Comparison of ENCODE assay signal across 9 mouse cellular contexts in genomic region chr5:134500062-134500461, GRCm38 (mm10). TPM values are rescaled to one million over a fixed set of nuclear protein-coding genes. Genes with fewer than 3 reads are reported as not detected.
DNase-seq lines count a peak whose midpoint lies in the region; ATAC-seq and TF ChIP-seq lines count a peak whose summit lies in the region.
"Had no signal": no experiment of that assay in that cellular context is flagged by ENCODE, and none has a peak within 500 bp of the region (broad histone marks: within the 10 kb centered on the region; RNA-seq: fewer than 3 reads in every experiment).

No protein-coding gene starts in this region.

- TF ChIP-seq POLR2A in spleen, adult 2 months (IDR thresholded peaks at IDR 0.05; ENCODE audit: low read depth, low read length) = no peak

- ATAC-seq in forebrain, embryonic 11.5 days (replicated peaks; ENCODE audit: low FRiP score) = no peak
- ATAC-seq in forebrain, embryonic 12.5 days (ENCODE audit: low FRiP score) = no peak
- no peak for ATAC-seq in lung, embryonic 14.5 days (ENCODE audit: insufficient read depth)

- H3K27ac ChIP-seq in forebrain, embryonic 11.5 days (ENCODE audit: low read depth, low read length) = no peak overlapping the region
- no peak overlapping the region for H3K27ac ChIP-seq in forebrain, embryonic 12.5 days
- no peak overlapping the region for H3K27ac ChIP-seq in lung, embryonic 14.5 days (ENCODE audit: low read depth)
- no peak overlapping the region for H3K27ac ChIP-seq in spleen, adult 2 months (ENCODE audit: insufficient read depth, low read length)

- H3K4me2 ChIP-seq in forebrain, embryonic 11.5 days (ENCODE audit: low read depth, low read length, severe bottlenecking) = no peak overlapping the region
- H3K4me2 ChIP-seq in forebrain, embryonic 12.5 days = no peak overlapping the region
- no peak overlapping the region for H3K4me2 ChIP-seq in lung, embryonic 14.5 days

- WGBS in forebrain, embryonic 11.5 days = 79% methylated on average over 4 of the region's 4 CpGs
- WGBS in forebrain, embryonic 12.5 days = 81% methylated on average over 4 of the region's 4 CpGs
- WGBS in lung, embryonic 14.5 days = 69% methylated on average over 4 of the region's 4 CpGs
- 81% methylated on average over 4 of the region's 4 CpGs for WGBS in spleen, adult 2 months

- no peaks in the 10 kb centered on the region for H3K9me3 ChIP-seq in forebrain, embryonic 11.5 days (ENCODE audit: control insufficient read depth, low read length)
- H3K9me3 ChIP-seq in forebrain, embryonic 12.5 days = no peaks in the 10 kb centered on the region
- no peaks in the 10 kb centered on the region for H3K9me3 ChIP-seq in lung, embryonic 14.5 days (ENCODE audit: low read depth, low read length)

- no peak overlapping the region for H3K9ac ChIP-seq in forebrain, embryonic 11.5 days (ENCODE audit: low read length)
- H3K9ac ChIP-seq in forebrain, embryonic 12.5 days = no peak overlapping the region
- H3K9ac ChIP-seq in lung, embryonic 14.5 days = no peak overlapping the region

- H3K36me3 ChIP-seq in forebrain, embryonic 11.5 days (ENCODE audit: control insufficient read depth, insufficient read depth, low read length) = peaks cover 6% of the 10 kb centered on the region; the same call in 1 of the 2 replicates
- H3K36me3 ChIP-seq in forebrain, embryonic 12.5 days (replicated peaks) = peaks cover 87% of the 10 kb centered on the region
- H3K36me3 ChIP-seq in lung, embryonic 14.5 days (ENCODE audit: insufficient read depth) = peaks cover 66% of the 10 kb centered on the region
- peaks cover 4% of the 10 kb centered on the region for H3K36me3 ChIP-seq in spleen, adult 2 months (ENCODE audit: control insufficient read depth, insufficient read depth, low read length)

- no peak overlapping the region for H3K4me3 ChIP-seq in forebrain, embryonic 11.5 days (ENCODE audit: low read depth, low read length)
- H3K4me3 ChIP-seq in forebrain, embryonic 12.5 days (replicated peaks) = no peak overlapping the region
- H3K4me3 ChIP-seq in lung, embryonic 14.5 days (ENCODE audit: low read depth, low read length) = no peak overlapping the region
- no peak overlapping the region for H3K4me3 ChIP-seq in spleen, adult 2 months (ENCODE audit: extremely low read depth, insufficient read depth, insufficient read length)

- H3K27me3 ChIP-seq in forebrain, embryonic 11.5 days (ENCODE audit: control insufficient read depth, insufficient read depth, low read length) = no peaks in the 10 kb centered on the region
- no peaks in the 10 kb centered on the region for H3K27me3 ChIP-seq in forebrain, embryonic 12.5 days
- H3K27me3 ChIP-seq in lung, embryonic 14.5 days (ENCODE audit: insufficient read depth, low read length) = no peaks in the 10 kb centered on the region
- no peaks in the 10 kb centered on the region for H3K27me3 ChIP-seq in spleen, adult 2 months (ENCODE audit: control insufficient read depth, insufficient read depth, low read length)

- TF ChIP-seq CTCF in lung, embryonic 14.5 days (IDR thresholded peaks at IDR 0.05; ENCODE audit: low read depth) = peak; percentile 73
- TF ChIP-seq CTCF in spleen, adult 2 months (IDR thresholded peaks at IDR 0.05; ENCODE audit: extremely low read depth, insufficient read depth, insufficient read length, insufficient replicate concordance) = peak; percentile 59; the same call in 1 of the 2 replicates

- DNase-seq in forebrain, embryonic 11.5 days (ENCODE audit: low spot score) = peak; percentile 72
- peak; percentile 49 for DNase-seq in ovary, postnatal 36 days (ENCODE audit: low spot score)
- no peak for DNase-seq in ovary, adult 18-20 months (ENCODE audit: low spot score)
- DNase-seq in cerebellum, adult 18-20 months = peak; percentile 58 to 67
- peak; percentile 66 for DNase-seq in heart, postnatal 4 days
- peak; percentile 65 for DNase-seq in lung, embryonic 14.5 days
- peak in 1 of 2 experiments; percentile 42 for DNase-seq in spleen, adult 2 months (ENCODE audit: low read depth in 1 of 2, low spot score in 2 of 2)

- H3K4me1 ChIP-seq in forebrain, embryonic 11.5 days (replicated peaks; ENCODE audit: control insufficient read depth, insufficient read depth, low read length) = no peaks in the 10 kb centered on the region
- H3K4me1 ChIP-seq in forebrain, embryonic 12.5 days = no peaks in the 10 kb centered on the region
- no peaks in the 10 kb centered on the region for H3K4me1 ChIP-seq in lung, embryonic 14.5 days (ENCODE audit: insufficient read depth)
- H3K4me1 ChIP-seq in spleen, adult 2 months (ENCODE audit: control insufficient read depth, insufficient read depth, insufficient read length) = no peaks in the 10 kb centered on the region

RNA-seq across cellular contexts. Expression of gene Gtf2ird1, which starts 43.5 kb away (rescaled TPM):
- polyA plus RNA-seq in forebrain, embryonic 11.5 days (2014; fragmentation: Nextera tagmentation; extraction: Ambion mirVana) = 99.8 and 103 TPM in 2 replicates
- 111 and 112 TPM in 2 replicates for polyA plus RNA-seq in forebrain, embryonic 12.5 days (2016; fragmentation: Nextera tagmentation; extraction: Ambion mirVana)
- total RNA-seq in heart, postnatal 4 days (2021) = 10 to 100 TPM; 59.8 to 60.3 TPM
- polyA plus RNA-seq in lung, embryonic 14.5 days (2014; fragmentation: Nextera tagmentation; extraction: Ambion mirVana) = 82.5 and 85.6 TPM in 2 replicates
- 9.2 and 12.1 TPM in 2 replicates for polyA plus RNA-seq in spleen, adult 2 months (2012; rRNA removed)

RNA-seq across cellular contexts. Expression of gene Clip2, which starts 52.2 kb away (rescaled TPM):
- polyA plus RNA-seq in forebrain, embryonic 11.5 days (2014; fragmentation: Nextera tagmentation; extraction: Ambion mirVana) = 6.1 and 6.8 TPM in 2 replicates
- 9.8 and 11.1 TPM in 2 replicates for polyA plus RNA-seq in forebrain, embryonic 12.5 days (2016; fragmentation: Nextera tagmentation; extraction: Ambion mirVana)
- total RNA-seq in heart, postnatal 4 days (2021) = 10 to 100 TPM; 13.0 to 14.2 TPM
- 5.8 and 6.6 TPM in 2 replicates for polyA plus RNA-seq in lung, embryonic 14.5 days (2014; fragmentation: Nextera tagmentation; extraction: Ambion mirVana)
- polyA plus RNA-seq in spleen, adult 2 months (2012; rRNA removed) = 10.1 and 10.7 TPM in 2 replicates

RNA-seq across cellular contexts. Expression of gene Syna, which starts 59.9 kb away (rescaled TPM):
- polyA plus RNA-seq in forebrain, embryonic 11.5 days (2014; fragmentation: Nextera tagmentation; extraction: Ambion mirVana) = not detected in 2 replicates
- polyA plus RNA-seq in forebrain, embryonic 12.5 days (2016; fragmentation: Nextera tagmentation; extraction: Ambion mirVana) = 0.14 and 0.27 TPM in 2 replicates
- total RNA-seq in heart, postnatal 4 days (2021) = not detected
- polyA plus RNA-seq in lung, embryonic 14.5 days (2014; fragmentation: Nextera tagmentation; extraction: Ambion mirVana) = not detected in 2 replicates
- 0.06 TPM in 1 of 2 replicates, not detected in the other for polyA plus RNA-seq in spleen, adult 2 months (2012; rRNA removed)
- polyA plus RNA-seq: neural tube, embryonic 14.5 days had no signal
